Mouse (Mus musculus): ENCODE measurements at regions not wholly inside any gene's neighbourhood (a gene's known extent, or its start where the extent isn't known, plus 50 kb on each side); places are given as distances from the start of the nearest gene placed in this dataset.

- no peak for DNase-seq
Measured at GRCm38 (mm10) chr15:31087607-31088006, 136.5 kb upstream of the Dap start.

DNA sequence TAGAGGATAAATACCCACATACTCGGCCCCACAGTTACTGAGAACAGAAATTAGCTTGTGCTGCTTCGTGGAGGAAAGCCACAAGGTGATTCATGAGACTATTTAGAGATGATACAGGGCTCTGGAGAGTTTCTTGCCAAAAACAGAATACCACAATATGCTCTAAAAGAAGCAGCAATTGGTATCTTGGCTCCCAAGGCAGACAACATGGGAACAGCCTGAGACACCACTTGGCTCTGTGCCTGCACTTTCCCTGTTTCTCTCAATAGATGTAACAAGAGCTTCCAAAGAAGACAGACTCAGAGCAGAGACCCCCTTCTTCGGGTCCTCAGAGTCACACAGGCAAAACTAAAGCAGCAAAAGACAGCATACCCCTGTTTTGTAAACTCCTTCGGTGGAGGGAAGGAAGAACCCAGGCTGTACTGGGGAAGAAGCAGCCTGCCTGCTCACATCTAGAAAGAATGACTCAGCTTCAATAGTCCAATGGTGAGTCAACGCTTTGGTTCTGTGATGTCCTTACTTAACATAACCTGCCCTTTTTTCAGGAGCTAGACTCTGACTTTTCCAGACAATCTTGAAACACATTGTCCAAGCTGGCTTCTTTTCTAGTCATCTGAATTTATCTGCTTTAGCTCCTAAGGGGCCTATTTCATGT is 132.1 kb upstream of the Dap start:
- DNase-seq = no peak

DNA sequence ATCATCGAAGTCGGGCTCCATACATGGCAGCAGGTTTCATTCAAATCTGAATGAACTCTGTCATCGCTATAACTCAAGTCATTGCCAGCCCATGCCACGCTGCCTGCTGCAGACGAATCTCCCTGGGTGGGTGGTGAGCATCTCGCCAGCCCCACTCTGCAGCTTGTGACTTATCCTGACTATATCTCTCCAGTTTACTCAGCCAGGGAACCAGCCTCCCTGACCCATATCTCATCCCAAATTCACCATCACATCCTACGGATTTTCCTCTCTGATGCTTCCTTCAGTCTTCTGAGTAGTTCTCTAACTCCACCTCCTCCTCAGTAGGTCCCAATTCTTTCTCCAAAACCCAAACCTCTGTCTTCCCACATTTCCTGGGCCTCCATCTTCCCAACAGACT is 127.9 kb upstream of the Dap start:
- DNase-seq = no peak

- no peak for DNase-seq
Measured at GRCm38 (mm10) chr15:31097301-31097700, 126.8 kb upstream of the Dap start.

DNA sequence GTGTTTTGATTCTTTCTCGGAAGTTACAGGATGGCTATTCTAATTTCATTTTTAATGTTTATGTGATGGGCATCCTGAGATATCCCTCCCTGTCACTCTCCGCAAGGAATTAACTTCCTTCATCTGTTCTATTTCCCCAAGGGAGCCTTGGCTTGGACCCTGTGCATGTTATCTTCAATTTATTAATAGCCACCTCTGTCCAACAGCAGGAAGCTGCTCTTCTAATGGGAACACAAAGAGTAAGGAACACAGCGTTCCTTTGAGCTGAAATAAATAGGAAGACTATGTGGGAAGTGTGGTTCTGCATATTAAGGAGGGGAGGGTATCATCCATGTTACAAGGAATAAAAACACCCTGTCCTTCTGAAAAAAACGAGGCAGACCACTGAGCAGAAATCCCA is 119.4 kb upstream of the Dap start:
- no peak for DNase-seq

- DNase-seq = no peak
Measured at GRCm38 (mm10) chr15:31106907-31107306, 117.2 kb upstream of the Dap start.

DNA sequence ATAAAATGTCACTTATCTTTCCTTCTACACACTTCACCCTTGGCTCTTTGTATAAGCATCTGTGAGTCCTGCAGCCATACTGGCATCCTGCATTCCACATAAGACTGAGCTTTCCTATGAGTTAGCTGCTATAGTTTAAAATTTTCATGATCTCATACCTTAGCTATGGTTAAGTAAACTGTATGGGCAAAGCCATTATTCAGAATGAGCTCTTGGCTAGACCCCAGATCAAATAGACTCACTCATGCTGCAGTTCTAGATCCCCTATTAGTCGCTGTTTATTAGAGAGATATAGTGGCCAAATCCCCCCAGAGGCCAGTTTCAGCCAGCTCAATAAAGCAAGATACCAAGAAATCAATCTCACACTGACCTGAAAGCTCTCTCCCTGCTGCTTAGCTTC is 110.9 kb upstream of the Dap start:
- no peak for DNase-seq

- peak; percentile 70 for DNase-seq
Measured at GRCm38 (mm10) chr15:31117338-31117737, 106.8 kb upstream of the Dap start.

DNA sequence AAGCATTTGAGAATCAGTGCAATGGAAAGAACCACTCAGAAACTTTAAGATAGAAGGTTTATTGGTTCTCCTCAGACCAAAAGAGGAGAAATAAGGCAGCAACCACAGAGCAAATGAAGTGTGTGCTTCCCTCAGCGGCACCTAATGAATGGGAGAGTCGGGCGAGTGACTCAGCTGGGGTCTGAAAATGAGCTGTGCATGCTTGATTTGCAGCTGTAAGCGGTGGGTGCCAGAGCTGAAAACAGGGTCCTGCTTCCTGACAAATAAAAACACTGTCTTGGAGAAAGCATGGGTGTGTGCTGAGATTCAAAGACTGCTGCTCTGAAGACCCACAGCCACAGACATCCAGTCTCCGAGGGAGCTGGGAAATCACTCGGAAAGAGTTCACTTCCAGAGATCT is 104.0 kb upstream of the Dap start:
- DNase-seq = peak; percentile 15

- DNase-seq = no peak
Measured at GRCm38 (mm10) chr15:31125784-31126183, 98.3 kb upstream of the Dap start.

DNA sequence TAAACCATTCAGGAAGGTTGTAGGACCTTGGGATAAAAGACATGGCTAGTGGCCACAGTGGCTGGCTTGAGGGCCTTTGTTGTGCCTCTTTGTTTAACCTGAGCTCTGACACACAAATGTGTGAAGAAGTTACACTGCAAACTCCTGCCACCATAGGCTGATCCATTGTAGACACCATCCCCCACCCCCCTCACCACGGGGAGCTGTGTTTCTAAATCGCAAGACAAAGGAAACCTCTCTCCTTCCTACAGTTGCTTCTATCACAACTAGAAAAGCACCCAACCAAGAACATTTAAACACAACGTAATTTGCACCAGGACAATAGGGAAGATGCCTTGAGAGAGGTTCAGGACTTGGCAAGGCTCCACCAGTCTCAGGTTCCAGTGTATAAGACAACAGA is 97.1 kb upstream of the Dap start:
- DNase-seq = no peak

GRCm38 (mm10) chr15:31134891-31135290 is 89.2 kb upstream of the Dap start:
- DNase-seq = no peak

DNA sequence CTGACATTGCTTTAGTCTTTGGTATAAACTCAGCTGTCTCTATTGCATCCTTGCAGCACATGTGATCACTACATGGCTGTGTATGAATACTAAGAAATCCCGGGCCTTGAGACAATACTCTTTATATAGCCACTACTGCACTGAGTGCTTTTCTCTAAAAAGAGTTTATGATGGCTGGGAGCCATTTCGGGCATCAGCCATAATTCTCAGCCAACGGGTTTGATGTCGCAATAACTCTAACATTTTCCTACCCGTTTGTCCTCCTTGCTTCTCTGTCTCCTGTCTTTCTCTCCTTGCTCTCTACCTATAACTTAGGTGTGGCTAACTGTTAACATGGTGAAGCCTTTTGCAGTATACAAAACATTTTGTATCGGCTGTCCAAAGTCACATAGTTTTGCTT is 85.5 kb upstream of the Dap start:
- no peak for DNase-seq

DNA sequence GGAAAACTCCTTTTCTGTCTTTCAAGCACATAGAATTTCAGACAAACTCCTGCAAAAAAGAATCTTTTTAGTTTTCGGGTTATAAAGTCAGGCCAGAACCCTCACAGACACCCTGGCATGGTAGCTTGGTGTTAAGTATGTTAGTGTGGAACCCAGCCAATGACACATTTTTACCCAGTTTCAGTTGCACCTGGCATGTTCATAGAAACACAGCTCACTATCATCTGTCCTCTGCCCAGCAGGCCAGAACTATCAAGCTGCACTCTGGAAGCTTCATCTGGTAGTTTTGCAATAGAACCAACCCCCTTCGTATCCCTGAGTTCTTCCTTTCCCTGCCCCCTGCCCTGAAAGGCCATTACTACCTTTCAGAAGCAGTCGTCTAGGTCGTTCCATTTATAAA is 82.4 kb upstream of the Dap start:
- no peak for DNase-seq

GRCm38 (mm10) chr15:31148251-31149145 is 75.6 kb upstream of the Dap start:
- DNase-seq = no peak

DNA sequence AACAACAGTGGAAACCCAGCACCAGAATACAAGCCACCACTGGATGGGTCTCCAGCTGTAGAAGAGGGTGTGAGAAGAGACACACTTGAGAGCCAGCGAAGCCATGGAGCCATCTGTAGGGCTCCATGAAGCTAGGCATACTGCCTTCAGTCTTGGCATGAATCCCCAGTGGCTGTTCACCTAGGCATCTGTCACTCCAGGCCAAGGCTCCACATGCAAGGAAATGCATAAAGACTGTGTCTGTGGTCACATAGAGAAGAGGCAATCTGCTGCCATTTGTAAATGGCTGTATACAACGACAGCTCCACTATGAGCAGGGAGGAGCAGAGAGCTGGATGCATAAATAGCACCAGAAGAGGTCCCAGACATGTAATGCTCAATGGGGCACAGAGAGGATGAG is 74.3 kb upstream of the Dap start:
- no peak for DNase-seq

- peak; percentile 74 for DNase-seq
Measured at GRCm38 (mm10) chr15:31150546-31151471, 73.3 kb upstream of the Dap start.

GRCm38 (mm10) chr15:31155141-31155540 is 69.0 kb upstream of the Dap start:
- DNase-seq = no peak

DNA sequence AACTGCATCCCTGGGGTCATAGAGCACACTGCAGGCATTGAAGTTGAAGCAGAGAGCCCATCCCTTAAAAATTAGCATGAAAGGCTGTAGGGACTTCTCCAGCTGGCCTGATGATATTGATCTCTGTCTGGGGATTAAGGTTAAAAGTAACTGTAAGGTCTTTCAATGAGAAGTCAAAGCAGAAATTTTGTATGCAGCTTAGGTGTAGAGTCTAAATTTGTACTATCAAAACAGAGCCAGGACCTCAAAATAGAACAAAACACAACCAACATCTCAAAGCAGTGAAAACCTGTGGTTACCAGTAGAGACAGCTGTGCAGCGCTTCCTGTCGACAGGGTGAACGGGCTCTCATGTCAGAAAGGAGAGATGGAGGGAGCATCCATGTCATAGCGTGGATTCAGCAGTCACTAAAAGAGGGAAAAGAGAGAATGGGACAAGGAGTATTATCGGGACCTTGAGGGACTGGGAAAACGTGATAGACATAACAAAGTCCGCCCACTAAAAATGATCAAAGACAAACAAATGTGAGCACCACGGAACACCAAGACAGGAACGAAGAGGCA is 57.5 kb upstream of the Dap start:
- no peak for DNase-seq

DNA sequence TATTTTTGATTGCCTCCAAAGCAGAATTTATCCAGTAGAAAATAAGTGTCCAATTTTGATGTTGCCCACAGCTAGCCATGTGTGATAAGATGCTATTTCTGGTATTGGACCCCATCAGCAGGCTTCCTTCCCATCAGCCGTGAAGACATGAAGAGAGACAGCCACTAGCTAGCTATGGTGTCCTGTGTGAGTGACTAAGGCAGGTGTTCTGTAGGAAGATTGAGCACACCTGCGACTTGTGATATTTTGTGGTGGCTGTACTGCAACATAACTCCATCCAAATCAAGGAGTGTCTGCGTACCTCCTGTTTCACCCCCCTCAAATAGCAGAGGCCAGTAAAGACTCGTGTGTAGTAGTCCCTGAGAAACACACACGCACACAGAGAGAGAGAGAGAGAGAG is 56.6 kb upstream of the Dap start:
- DNase-seq = no peak

DNA sequence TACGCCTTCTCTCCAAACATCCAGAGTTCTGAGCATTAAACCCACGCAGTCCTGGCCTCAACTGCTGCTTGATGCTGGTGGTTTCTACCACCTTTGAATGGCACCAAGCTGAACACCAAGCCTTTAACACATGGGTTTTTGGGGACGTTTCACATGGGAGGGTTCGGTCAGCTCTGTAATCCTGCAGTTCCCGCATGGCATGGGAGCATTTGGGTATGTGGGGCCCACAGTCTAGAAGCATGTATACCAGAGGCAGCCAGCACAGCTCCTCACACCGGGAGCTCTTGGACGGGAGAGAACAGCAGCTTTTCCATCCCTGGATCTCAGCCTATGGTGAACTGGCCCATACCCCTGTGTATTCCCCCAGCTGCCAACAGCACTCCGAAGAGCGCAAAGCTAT is 55.9 kb upstream of the Dap start:
- DNase-seq = no peak

DNA sequence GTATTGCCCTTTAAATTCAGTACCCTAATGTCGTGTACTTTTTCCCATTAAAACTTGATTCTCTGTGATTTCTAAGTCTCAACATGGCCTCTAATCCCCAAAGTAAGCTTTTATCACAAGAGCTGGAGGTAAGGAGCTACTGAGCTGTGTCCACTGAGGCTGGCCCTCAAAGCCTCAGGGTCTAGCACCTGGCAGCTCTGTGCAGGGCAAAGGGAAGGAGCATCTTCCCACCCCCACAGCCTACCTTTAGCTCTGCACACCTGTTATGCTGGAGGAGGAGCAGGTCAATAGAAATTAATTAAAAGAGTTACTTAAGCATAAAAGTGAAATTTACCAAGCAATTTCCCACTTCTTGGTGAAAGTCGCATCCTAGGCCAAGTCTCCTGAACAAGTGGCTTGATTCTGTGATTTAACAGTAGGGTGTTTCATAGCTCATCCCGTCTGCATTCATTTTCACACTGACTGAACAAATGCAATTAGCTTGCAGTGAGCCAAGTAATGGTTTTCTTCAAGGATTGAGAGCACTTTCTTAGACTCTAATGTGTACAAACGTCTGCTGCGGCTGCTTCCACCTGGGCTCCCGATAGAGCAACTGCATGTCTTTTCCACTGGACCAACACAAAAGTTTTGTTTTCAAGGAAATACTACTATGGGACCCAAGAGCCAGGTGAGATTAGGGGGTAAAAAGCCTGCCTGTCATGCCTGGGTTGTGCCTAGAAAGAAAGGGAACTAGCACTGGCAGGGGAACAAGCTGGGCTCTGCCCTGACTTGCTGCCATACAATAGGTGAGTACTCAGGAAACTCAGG is 50.6 kb upstream of the Dap start:
- peak; percentile 22 for DNase-seq

Measured in retina, postnatal 1 day (tissue).